Mouse (Mus musculus) urinary bladder, postnatal 0 days (tissue): Measurements from ENCODE around the gene Gm13128. TPM values are rescaled to one million over a fixed set of nuclear protein-coding genes. Genes with fewer than 3 reads are reported as not detected.

Experiments used
- polyA plus RNA-seq: library from polyadenylated mRNA; unstranded; fragments of >200 nt; fragmentation: Nextera tagmentation; extraction: Ambion mirVana; gene quantifications from 2 replicates; pipeline ENCODE4 v1.2.1, GENCODE M21; 2015

Gene Gm13128
- not detected in 2 replicates for polyA plus RNA-seq

GRCm38 (mm10) chr4:144329949-144330348 is at the start of gene Gm13128:
Gene Gm13128 (plus strand): TSS chr4:144330249.

DNA sequence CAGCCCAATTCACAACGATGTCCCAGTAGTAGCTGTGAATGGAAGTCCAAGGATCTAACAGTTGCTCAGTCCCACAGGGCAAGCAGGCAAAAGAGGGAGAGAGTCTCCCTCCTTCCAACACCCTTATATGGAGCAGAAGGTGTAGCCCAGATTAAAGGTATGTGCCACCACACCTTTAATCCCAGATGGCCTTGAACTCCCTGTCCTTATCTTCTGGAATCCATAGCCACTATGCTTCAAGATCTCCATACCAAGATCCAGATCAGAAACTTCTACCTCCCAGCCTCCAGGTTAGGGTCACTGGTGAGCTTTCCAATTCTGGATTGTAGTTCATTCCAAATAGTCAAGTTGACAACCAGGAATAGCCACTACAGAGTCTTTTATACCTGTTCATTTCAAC is 49.7 kb upstream of the Gm13128 start, which contains the start of gene Pramel5:
TSS of gene Pramel5 (minus strand) at position 101 of the 400 bp plus-strand sequence.

DNA sequence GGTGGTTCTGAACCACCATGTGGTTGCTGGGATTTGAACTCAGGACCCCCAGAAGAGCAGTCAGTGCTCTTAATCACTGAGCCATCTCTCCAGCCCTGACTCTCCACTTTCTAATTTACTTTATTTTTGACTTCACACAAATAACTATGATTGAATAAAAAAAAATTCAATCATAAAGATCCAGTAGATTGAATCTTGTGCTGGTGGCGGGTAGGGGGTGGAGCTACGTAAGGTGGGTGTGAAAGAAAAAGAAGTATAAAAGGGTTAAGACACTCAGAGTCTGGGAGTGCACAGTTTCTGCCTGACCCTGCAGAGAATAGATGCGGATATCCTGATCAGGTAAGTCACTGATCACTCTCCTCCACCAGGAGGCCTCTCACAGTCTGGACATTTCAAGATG is 27.6 kb downstream of the Gm13128 start, which contains the start of gene Gm13119:
TSS of gene Gm13119 (plus strand) at position 301 of the 400 bp plus-strand sequence.

DNA sequence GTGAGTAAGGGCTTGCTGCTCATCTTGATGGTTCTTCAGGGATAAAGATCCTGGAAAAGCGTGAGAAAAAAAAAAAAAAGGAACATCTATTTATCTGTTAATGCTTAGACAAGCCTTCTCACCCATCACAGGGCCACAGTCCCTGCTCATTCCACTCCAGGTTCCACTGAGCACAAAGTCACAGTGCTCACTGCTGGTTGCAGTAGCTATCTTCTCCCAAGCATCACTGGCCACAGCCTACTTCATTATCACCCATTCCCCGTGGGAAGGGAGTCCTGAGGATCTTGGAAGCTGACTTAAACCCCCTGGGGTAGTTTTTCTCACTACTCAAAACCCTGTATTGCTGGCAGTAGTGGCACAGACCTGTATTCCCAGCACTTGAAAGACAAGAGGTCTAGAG is 47.9 kb downstream of the Gm13128 start, which contains the start of gene Pramef20:
TSS of gene Pramef20 (minus strand) at position 23 of the 400 bp plus-strand sequence.

Other genes with a start within 250 kb of the Gm13128 start
- gene Gm13102, start 223.8 kb upstream of the Gm13128 start, polyA plus RNA-seq, result not detected in 2 replicates
- not detected in 2 replicates for gene Oog3, start 167.6 kb upstream of the Gm13128 start, polyA plus RNA-seq
- not detected in 2 replicates for gene Oog2, start 139.5 kb upstream of the Gm13128 start, polyA plus RNA-seq
- not detected in 2 replicates for gene C87977, start 116.9 kb upstream of the Gm13128 start, polyA plus RNA-seq
- gene Pramel5, start 49.8 kb upstream of the Gm13128 start, polyA plus RNA-seq, result not detected in 2 replicates
- not detected in 2 replicates for gene Gm13119, start 27.7 kb downstream of the Gm13128 start, polyA plus RNA-seq
- not detected in 2 replicates for gene Pramef20, start 47.7 kb downstream of the Gm13128 start, polyA plus RNA-seq
- gene Pramef12, start 78.2 kb downstream of the Gm13128 start, polyA plus RNA-seq, result 0.12 TPM in 1 of 2 replicates, not detected in the other
- not detected in 2 replicates for gene 1700012P22Rik, start 108.5 kb downstream of the Gm13128 start, polyA plus RNA-seq
- not detected in 2 replicates for gene Gm9944, start 123.1 kb downstream of the Gm13128 start, polyA plus RNA-seq
- gene Aadacl3, start 133.5 kb downstream of the Gm13128 start, polyA plus RNA-seq, result not detected in 2 replicates
- not detected in 2 replicates for gene 9430007A20Rik, start 189.6 kb downstream of the Gm13128 start, polyA plus RNA-seq
- gene Gm13124, start 234.9 kb downstream of the Gm13128 start, polyA plus RNA-seq, result not detected in 2 replicates